Mouse (Mus musculus): ENCODE data around the gene Itgb2.

Gene Itgb2

DNA sequence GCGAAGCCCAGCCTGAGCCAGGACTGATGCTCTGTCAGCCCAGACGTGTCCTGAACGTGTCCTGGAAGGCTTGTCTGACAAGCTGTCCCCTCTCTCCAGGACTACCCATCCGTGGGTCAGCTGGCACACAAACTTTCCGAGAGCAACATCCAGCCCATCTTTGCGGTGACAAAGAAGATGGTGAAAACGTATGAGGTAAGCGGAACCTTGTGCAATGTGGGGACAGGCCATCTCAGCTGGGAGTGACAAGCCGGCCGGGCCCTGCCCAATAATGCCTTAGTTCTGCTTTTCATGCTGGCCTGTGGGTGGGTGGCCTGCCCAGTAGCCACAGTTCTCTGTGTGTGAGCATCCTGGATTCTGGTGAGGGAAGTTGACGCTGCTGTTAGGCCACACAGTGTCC, 20.8 kb downstream of the Itgb2 start:
- no peak for DNase-seq (ENCODE audit: low spot score)

DNA sequence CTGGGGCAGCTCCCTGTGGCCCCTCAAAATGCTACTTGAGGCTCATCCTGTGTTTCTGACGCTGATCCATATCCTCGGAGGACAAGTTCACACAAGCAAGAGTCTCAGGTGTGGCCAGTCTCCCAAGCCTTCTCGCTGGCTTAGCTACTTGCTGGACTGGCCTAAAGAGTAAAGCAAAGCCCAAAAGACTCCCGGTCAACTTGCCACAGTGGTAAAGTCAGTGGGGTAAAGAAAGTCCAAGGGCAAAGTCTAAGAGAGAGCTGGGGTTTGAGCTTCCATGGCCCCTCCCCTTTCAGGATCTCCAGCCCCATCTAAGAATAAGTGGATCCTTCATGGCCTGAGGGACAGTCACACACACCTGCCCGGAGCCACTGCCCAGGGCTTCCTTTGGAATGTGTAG, 22.1 kb downstream of the Itgb2 start:
- no peak for DNase-seq (ENCODE audit: low spot score)

DNA sequence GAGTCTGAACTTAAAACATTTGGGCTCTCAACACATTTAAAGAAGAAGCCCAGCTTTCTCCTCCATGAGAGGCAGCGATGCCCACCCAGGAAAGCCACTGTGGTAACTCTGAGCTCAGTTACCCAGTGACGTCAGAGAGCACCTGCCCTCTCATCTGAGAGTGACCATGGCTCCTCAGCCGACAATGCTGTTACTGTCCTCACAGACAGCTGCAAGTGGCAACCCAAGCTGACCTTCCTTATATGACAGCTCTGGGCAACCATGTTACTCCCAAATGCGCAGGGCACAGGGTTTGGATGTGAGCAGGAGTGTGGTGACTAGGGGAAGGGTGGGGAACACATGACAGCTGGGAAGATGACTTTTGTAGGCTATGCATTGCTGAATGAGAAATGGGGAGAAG, 23.2 kb downstream of the Itgb2 start:
- no peak for DNase-seq (ENCODE audit: low spot score)

DNA sequence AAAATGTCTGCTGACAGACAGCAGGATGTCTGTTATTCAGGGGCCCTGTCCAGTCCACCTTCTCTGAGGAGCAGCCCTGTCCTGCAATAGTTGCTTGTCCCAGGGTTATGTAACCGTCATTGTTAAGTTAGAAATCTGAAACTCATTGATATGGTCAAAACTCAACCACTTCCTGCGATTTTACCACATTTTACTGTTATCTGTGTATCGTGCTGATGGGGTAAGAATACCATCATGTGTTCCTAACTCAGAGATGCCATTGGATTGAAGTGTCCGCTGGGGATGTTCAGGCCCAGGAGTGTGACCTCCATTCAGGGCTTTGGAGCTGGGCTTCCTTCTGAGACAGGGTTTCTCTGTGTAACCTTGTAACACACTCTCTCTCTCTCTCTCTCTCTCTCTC, 24.9 kb downstream of the Itgb2 start:
- no peak for DNase-seq (ENCODE audit: low spot score)

DNA sequence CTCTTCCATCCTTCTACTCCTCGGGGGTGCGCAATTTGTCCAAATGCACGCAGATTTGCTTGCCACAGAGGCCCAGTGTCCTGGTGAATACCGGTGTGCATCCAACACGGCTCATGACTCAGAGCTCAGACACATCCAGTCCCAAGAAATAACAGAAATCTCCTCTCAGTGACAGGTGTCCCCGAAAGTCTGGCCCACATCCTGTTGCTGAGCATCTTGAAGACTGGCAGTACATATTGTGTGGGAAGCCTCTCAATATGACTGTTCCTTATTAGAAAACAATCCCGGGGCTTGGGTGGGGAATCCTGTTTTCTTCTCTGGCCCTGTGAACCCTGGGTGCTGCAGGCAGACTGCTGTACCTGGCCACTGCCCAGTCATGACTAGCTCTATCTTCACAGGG, 26.6 kb downstream of the Itgb2 start:
- DNase-seq (ENCODE audit: low spot score): no peak

DNA sequence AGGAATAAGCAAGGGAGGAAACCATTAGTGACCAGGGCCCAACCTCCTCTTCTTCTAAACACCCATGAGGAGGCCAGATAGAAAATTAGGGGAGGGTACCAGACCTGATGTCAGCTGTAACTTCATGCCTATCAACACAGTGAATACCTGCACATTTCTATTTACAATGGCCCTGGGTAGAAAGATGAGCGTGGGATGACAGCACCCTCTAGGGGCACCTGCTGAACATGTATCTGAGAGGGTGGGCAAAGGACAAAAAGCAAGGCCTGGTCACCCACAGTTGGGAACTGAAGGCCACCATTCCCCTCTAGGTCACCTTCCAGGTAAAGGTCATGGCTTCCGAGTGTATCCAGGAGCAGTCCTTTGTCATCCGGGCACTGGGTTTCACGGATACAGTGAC, 27.6 kb downstream of the Itgb2 start:
- DNase-seq (ENCODE audit: low spot score): no peak

DNA sequence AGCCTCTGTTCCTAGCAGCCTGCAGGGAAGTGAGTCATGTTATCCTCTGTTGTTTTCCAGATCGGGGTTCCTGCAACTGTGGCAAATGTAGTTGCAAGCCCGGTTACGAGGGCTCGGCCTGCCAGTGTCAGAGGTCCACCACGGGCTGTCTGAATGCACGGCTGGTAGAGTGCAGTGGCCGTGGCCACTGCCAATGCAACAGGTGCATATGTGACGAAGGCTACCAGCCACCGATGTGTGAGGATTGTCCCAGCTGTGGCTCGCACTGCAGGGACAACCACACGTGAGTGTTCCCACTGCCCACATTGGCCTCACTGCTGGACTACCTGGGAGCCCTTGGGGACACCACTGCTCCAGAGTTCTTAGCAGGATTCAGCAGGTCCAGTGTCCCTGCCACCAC, 30.0 kb downstream of the Itgb2 start:
- no peak for DNase-seq (ENCODE audit: low spot score)

DNA sequence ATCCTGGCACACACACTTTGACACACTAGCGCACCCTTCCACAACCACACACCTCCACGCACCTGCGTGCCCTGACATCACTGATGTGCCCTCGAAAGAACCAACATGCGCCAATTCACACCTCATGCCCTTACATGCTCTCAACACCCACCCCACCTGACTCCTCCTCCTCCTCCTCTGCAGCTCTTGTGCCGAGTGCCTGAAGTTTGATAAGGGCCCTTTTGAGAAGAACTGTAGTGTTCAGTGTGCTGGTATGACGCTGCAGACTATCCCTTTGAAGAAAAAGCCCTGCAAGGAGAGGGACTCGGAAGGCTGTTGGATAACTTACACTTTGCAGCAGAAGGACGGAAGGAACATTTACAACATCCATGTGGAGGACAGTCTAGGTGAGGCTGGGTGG, 30.8 kb downstream of the Itgb2 start:
- DNase-seq (ENCODE audit: low spot score): no peak

DNA sequence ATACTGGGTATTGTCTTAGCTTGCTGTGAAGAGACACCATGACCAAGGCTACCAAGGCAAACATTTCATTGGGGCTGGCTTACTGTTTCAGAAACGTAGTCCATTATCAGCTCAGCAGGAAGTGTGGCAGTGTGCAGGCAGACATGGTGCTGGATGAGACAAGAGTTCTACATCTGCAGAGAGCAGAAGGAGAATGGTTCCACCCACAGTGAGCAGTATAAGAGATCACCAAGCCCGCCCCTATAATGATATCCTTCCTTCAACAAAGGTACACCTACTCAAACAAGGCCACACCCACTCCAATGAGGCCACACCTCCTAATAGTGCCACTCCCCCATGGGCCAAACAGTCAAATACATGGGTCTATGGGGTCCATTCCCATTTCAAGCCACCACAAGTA, 31.5 kb downstream of the Itgb2 start:
- no peak for DNase-seq (ENCODE audit: low spot score)

DNA sequence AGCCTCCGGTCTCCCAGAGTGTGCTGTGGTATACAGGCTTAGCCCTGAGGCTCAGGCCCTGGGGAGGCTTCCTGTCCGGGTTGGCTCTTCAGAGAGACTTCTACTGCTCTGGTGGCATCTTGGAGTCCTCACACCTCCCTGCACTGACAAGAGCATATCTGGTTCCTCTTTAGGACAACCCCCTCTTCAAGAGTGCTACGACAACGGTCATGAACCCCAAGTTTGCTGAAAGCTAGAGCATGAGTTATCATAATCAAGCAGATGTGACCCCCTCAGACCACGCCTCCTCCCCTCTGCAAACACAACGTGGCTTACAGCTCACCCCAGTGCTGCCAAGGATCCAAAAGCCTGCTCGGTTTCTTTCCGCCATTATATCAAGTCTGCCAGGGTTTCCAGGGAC, 35.0 kb downstream of the Itgb2 start:
- no peak for DNase-seq (ENCODE audit: low spot score)

DNA sequence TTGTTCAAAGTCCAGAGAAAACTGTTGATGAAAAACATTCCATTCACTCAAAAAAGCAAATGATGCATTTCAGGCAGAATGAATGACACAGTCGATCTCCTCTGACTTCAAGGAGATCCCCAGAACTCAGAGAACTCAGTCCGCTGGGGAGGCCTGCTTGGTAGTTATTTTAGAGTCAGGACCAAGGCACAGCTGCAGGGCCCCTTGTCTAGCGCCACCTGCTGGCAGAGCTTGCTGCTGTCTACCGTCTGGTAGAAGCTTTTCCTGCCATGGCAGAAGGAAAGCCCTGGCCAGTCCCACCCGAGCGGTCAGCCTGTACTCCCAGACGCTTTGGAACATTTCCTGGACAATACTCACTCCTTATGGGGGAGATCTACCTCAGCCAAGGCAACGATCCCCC, 36.6 kb downstream of the Itgb2 start:
- DNase-seq (ENCODE audit: low spot score): peak; percentile 86

DNA sequence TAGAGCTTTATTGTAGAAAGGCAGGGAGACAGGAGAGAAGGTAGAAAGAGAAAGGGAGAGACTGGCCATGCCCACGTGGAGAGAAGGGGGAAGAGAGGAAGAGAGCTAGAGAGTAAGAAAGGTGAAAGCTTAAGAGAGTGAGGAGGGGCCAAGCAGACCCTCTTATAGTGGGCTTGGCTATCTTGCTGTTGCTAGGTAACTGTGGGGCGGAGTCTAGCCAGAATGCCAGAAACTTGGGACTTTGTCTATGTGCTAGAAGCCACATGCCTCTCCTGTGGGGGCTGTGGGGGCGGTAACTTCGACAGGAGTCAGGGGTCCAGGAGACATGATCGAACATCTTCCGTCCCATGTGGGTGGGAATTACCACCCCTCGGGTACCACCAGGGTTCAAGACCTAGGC, 39.4 kb downstream of the Itgb2 start:
- DNase-seq (ENCODE audit: low spot score): peak; percentile 11

DNA sequence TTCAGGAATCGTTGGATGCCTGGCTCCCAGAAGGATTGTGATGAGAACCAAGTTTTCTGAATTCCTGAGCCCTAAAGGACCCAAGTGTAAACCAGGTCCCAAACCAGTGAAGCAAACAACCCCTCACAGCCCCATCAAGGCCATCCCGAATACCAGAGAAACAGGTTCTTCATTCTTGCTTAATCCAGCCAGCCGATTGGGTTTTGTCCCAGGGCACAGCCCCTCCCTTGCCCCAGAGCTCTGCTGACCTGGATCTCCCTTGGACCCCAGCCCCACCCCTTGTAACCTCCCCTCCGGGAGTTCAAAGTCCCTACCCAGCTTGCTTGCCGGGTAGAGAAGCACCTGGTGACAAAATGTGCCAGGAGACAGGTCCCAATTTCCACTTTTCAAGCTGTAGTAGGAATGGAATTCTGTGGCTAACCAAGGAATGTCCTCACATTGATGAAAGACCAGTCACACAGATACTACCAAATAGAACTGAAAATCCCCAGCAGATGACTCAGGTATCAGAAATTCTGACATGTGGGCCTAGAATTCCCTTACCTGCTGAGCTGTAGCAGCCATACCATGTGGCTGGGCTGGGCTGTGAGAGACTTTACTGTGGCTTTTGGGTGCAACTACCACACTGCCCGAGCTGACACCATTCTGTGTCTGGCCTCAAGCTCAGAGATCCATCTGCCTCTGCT, 40.1 kb downstream of the Itgb2 start:
- peak; percentile 9 for DNase-seq (ENCODE audit: low spot score)

DNA sequence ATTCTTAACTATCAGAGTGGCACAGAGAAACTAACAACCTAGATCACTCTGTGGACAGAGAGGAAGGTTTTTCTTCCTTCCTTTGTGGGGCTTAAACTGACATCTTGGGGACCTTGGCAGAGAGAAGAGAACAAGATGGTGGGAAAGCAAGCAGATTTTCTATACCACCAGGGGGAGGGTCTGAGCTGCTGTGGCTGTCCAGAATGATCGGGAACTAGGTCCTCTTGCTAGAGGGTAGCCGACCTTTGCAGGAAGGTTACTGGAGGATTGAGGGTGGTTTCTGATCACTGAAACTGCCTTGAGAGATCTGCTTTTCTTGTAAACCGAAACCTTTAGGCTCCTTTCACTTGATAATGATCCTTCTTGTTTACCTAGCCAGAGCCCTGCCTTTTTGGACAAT, 42.2 kb downstream of the Itgb2 start:
- peak; percentile 29 for DNase-seq (ENCODE audit: low spot score)

DNA sequence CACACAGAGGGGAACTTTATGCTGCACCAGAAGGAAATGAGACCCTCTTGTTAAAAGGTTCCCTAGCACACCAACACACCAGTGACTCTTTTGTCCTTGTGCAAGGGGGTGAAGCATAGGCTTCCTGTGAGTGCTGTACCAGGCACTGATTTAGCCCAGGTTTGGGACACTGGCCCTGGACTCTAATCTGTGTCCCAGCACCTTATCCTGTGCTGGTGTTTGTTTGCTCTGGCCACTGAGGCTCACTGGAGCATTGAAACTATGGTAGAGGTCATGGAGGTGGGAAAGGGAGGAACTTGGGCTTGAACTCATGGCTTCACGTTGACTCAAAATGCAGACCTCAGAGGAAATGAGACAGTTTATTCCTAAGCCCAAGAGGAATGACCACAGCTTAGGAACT, 43.1 kb downstream of the Itgb2 start:
- DNase-seq (ENCODE audit: low spot score): no peak

DNA sequence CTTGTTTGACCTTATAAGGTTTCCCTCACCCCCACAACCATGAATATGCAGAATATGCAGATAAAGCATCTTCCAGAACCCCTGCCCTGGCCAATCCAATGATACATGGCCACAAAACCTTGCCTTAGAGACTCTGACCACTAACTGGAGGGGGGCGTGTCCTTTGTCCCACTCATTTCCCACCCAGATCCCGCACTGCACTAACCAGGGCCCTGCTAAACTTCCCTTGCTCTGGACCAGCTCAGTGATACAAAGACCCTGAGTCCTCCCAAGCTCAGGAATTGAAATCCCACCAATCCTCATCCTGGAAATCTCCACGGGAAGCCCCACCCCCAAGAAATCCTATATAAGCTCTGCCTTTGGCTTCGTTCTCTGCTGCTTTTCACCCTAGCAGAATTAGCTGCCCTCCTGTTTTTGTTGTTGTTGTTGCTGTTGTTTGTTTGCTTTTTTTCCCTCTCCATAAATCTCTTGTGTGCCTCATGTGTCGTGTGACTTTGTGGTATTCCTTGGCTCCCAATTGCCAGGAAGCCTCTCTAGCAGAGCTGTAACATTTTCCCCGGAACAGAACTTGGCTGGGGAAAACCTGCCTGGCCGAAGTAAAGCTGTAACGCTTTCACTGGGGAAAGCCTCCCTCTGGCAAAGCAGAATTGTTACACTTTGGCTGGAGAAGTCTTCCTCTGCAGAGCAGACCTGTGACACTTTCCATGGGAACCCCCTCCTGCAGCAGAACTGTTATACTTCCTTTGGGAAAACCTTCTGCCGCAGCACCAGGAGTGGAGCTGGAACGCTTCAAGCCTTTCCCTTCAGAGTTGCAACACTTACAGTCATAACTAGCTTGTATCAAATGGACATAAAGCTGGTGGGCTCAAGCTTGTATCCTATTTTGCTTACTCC, 50.2 kb downstream of the Itgb2 start:
- no peak for DNase-seq (ENCODE audit: low spot score)

DNA sequence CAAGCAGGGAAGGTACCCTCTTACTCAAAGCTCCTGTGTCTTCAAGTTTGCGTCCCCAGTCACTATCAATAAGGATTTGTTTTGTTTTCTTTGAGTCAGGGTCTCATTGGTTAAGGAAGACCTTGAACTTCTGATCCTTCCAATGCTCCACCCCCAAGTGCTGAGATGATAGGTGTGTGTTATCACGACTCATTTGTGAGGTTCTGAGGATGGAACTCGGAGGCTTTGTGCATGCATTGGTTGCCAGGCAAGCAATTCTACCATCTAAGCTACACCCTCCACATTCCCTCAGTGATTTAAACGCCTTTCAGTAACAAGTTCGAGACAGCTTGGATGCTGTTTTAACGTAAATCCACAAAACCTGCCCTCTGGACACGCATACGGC, 51.0 kb downstream of the Itgb2 start:
- DNase-seq (ENCODE audit: low spot score): no peak

DNA sequence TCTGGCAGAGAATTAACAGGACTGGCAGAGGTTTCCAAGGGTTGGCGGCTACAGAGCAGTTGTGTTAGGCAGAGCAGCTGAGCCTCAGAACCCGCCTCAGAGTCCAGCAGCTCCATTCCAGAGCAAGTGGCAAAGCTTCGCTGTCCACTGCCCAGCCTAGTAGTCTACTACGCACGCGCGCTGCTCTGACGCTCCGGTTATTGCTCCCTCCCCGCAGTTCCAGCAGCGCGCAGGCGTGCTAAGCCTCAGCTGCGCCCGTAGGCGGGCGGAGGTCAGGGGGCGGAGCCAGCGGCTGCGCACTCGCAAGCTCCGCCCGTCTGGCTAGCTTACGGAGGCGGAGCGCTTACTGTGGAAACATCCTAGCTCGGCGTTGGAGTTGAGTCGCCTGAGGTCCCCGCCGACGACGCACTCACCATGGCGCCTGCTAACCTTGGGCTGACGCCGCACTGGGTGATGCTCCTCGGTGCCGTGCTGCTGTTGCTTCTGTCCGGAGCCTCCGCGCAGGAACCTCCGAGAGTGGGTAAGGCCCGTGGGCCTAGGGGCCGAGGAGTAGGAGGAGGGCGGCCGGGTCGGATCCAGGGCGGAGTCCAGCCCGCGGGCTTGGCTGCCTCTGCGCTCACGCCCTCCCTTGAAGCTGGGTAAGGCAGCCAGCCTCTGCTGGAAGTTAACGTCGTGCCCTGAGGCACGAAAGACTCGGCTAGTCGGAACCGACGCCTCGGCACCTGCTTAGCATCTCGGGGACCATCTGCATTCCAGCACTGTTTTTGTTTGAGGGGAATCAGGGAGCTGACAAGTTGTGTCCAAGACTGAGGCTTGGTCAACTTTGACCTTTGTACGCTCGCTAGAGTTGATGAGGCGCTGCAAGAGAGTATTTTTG, 51.6 kb downstream of the Itgb2 start, which contains the start of gene Pttg1ip:
Gene Pttg1ip, plus strand, starts transcription at position 313 of the 877 bp plus-strand sequence.
- peak; percentile 99 for DNase-seq (ENCODE audit: low spot score)

DNA sequence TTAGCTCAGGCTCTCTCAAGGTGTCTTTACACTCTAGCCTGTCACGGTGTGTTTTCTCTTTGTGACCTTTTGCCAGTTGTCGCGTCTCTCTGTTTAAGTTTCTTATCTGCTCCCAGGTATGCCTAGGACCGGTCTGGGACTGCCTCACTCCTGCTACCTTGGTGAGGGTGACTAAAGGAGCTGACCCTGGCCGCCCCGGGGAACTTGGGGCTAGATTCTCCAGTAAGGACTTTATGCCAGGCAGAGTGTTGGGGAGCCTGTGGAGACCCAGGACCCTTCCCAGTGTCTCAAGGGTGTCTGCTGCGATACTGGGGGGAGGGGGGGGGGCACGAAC, 52.2 kb downstream of the Itgb2 start:
- no peak for DNase-seq (ENCODE audit: low spot score)

DNA sequence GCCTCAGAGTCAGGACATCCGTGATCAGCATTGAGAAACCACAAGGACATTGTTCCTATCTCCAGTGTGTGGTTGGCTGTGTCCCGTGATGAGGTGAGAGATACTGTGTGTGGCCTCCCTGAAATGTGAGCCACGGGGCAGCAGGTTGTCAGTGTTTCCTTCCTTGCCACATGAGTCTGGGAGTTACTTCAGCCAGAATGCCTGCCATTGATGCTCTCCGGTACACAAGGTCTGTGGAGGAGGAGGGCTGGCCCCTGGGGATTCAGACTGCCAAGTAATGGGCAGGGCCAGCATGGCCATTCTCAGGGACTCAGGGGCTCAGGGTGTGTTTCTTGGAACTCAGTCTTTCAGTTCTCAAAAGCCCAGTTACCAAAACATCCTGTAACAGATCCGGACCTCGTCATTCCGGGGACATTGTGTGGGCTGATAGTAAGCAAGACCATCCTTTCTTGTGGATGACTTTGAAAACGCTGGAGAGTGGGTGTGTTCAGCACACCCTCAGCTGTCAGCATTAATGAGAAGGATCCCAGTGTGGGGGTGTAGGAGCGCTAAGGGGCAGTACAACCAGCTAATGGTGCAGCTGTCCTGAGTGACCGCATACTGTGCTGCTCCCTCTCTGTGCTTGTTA, 53.9 kb downstream of the Itgb2 start:
- no peak for DNase-seq (ENCODE audit: low spot score)

DNA sequence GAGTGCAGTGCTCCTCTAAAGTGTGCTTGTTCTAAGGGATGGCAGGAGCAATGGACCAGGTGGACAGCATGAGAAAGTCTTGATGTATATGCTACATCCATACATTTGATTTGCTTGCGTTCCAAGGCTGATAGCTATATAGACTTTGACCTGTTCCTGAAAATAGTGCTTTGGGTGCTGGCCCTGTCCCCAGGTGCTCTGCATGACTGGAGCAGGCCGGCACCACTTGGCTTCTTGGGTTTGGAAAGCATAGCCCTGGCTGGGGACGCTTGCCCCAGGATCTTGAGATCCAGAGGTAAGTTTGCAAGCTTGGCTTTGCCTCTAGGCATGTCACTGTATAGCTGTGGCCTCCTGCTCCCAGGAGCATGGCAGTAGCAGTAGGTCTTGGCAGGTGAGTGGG, 56.6 kb downstream of the Itgb2 start:
- DNase-seq (ENCODE audit: low spot score): no peak

DNA sequence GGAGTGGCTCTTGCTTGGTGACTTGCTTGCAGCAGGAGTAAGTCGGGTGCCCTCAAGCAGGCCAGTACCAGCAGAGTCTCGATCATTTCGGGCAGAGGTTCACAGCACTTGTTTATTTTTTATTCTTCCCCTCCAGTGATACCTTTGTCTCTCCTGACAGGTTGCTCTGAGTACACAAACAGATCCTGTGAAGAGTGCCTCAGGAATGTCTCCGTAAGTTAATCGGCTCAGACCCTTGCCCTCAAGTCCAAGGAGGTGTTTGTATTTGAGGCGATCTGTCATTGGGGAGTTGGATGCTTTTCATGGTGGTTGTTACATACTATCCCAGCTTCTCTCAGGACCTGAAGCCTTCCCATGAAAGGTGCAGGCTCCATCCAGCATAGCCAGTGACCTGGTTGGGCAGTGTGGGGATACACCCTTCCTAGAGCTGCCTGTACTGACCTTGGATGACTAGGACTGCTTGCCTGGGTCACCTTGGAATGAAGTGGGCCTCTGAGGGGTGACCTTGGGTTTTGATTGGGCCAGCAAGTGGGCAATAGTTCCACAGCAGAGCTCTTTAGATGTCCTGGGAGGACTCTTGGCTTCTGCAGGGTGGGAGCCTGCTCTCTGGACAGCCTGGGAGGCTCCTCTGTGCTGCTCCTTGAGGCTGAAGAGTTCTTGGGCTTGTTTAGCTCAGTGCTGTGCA, 57.2 kb downstream of the Itgb2 start:
- DNase-seq (ENCODE audit: low spot score): no peak

Measured in embryo, embryonic 10 days (tissue).